Comparison of ENCODE assay signal across 9 mouse cellular contexts in the genomic region with DNA sequence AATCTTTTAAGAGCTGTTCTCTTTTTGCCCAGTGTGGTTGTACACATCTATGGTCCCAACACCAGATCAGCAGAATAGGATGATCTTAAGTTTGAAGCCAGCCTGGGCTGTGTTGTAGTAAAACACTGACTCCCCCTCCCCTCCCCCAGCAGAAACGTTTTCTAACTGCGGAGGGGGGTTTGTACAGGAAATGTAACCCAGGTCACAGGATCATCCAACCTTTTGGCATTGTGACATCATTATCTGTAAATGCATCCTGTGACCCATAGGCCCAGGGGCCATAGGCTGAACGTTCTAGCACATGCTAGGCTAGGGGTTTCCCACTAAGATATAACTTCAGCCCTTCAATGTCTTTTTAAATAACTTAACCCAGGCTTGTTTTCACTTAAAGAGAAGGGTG. TPM values are rescaled to one million over a fixed set of nuclear protein-coding genes. Genes with fewer than 3 reads are reported as not detected.
A peak's percentile ranks its signal among the peaks of the same experiment; 100 is the strongest.
DNase-seq lines count a peak whose midpoint lies in the region; ATAC-seq and TF ChIP-seq lines count a peak whose summit lies in the region.
"Had no signal": no experiment of that assay in that cellular context is flagged by ENCODE, and none has a peak within 500 bp of the region (broad histone marks: within the 10 kb centered on the region; RNA-seq: fewer than 3 reads in every experiment).

A gene (plus strand): TSS at position 301 of the 400 bp plus-strand sequence.

- H3K27me3 ChIP-seq in kidney, adult 2 months (replicated peaks; ENCODE audit: control insufficient read depth, insufficient read depth, low read length): no peaks in the 10 kb centered on the region
- peaks cover 3% of the 10 kb centered on the region; the same call in 1 of the 2 replicates for H3K27me3 ChIP-seq in embryonic facial prominence, embryonic 11.5 days (ENCODE audit: control insufficient read depth, insufficient read depth, low read length)
- 0 out of 2 replicates have a peak, but pooled peaks cover 5% of the 10 kb centered on the region for H3K27me3 ChIP-seq in hindbrain, postnatal 0 days (ENCODE audit: insufficient read depth, low read length)
- peaks cover 9% of the 10 kb centered on the region; the same call in 1 of the 2 replicates for H3K27me3 ChIP-seq in midbrain, embryonic 14.5 days (ENCODE audit: control insufficient read depth, insufficient read depth, low read length)

- no peak for DNase-seq in kidney, adult 2 months
- no peak for DNase-seq in kidney, postnatal 14 days
- no peak for DNase-seq in embryonic facial prominence, embryonic 11.5 days (ENCODE audit: low spot score)
- DNase-seq in hindbrain, postnatal 0 days (ENCODE audit: low spot score): no peak
- DNase-seq in midbrain, embryonic 14.5 days: no peak
- no peak for DNase-seq in adrenal gland, postnatal 4 days (ENCODE audit: low spot score in 2 of 2)
- no peak for DNase-seq in embryo, embryonic 10 days (ENCODE audit: low spot score)
- DNase-seq in right cerebral cortex, adult 18-20 months: no peak

- peak within 1 kb of the TSS; percentile 26 for H3K4me3 ChIP-seq in kidney, adult 2 months (ENCODE audit: insufficient read depth, low read depth, low read length)
- peak within 1 kb of the TSS; percentile 36 for H3K4me3 ChIP-seq in embryonic facial prominence, embryonic 11.5 days (ENCODE audit: low read depth, low read length)
- H3K4me3 ChIP-seq in hindbrain, postnatal 0 days (ENCODE audit: low read length): peak within 1 kb of the TSS; percentile 40
- H3K4me3 ChIP-seq in midbrain, embryonic 14.5 days (replicated peaks; ENCODE audit: low read depth, low read length): peak within 1 kb of the TSS; percentile 38

- H3K27ac ChIP-seq in kidney, adult 2 months (ENCODE audit: insufficient read depth, low read depth, low read length): no peak within 1 kb of the TSS
- H3K27ac ChIP-seq in embryonic facial prominence, embryonic 11.5 days (replicated peaks; ENCODE audit: low read depth, low read length): no peak within 1 kb of the TSS
- H3K27ac ChIP-seq in hindbrain, postnatal 0 days: no peak within 1 kb of the TSS
- H3K27ac ChIP-seq in midbrain, embryonic 14.5 days (replicated peaks; ENCODE audit: low read depth, low read length): no peak within 1 kb of the TSS

- 35% methylated on average over 3 of the region's 3 CpGs for WGBS in kidney, adult 2 months
- WGBS in embryonic facial prominence, embryonic 11.5 days: 45% methylated on average over 3 of the region's 3 CpGs
- WGBS in hindbrain, postnatal 0 days: 61% methylated on average over 3 of the region's 3 CpGs
- WGBS in midbrain, embryonic 14.5 days: 74% methylated on average over 3 of the region's 3 CpGs

- peaks cover 3% of the 10 kb centered on the region; the same call in 1 of the 2 replicates for H3K36me3 ChIP-seq in kidney, adult 2 months (ENCODE audit: control insufficient read depth, insufficient read depth, low read length)
- no peaks in the 10 kb centered on the region; the same call in 1 of the 2 replicates for H3K36me3 ChIP-seq in embryonic facial prominence, embryonic 11.5 days (replicated peaks; ENCODE audit: control insufficient read depth, insufficient read depth, low read depth, low read length)
- peaks cover 13% of the 10 kb centered on the region for H3K36me3 ChIP-seq in hindbrain, postnatal 0 days (ENCODE audit: insufficient read depth, low read length)
- H3K36me3 ChIP-seq in midbrain, embryonic 14.5 days (ENCODE audit: control insufficient read depth, insufficient read depth, low read length): peaks cover 18% of the 10 kb centered on the region

- no peaks in the 10 kb centered on the region for H3K9me3 ChIP-seq in embryonic facial prominence, embryonic 11.5 days (replicated peaks; ENCODE audit: control insufficient read depth, low read length)
- no peaks in the 10 kb centered on the region for H3K9me3 ChIP-seq in hindbrain, postnatal 0 days (ENCODE audit: low read length)
- H3K9me3 ChIP-seq in midbrain, embryonic 14.5 days (ENCODE audit: control insufficient read depth, low read length): no peaks in the 10 kb centered on the region

- H3K9ac ChIP-seq in embryonic facial prominence, embryonic 11.5 days (replicated peaks; ENCODE audit: low read length): peak within 1 kb of the TSS; percentile 33; the same call in 1 of the 2 replicates
- H3K9ac ChIP-seq in hindbrain, postnatal 0 days (replicated peaks; ENCODE audit: low read length): peak within 1 kb of the TSS; percentile 17; the same call in 1 of the 2 replicates
- peak within 1 kb of the TSS; percentile 39; the same call in 1 of the 2 replicates for H3K9ac ChIP-seq in midbrain, embryonic 14.5 days (replicated peaks; ENCODE audit: low read length)

- ATAC-seq in embryonic facial prominence, embryonic 11.5 days (replicated peaks; ENCODE audit: insufficient number of reproducible peaks, low FRiP score, low TSS enrichment, low read depth): no peak
- ATAC-seq in hindbrain, postnatal 0 days: no peak
- ATAC-seq in midbrain, embryonic 14.5 days (ENCODE audit: low FRiP score, low TSS enrichment): no peak

- TF ChIP-seq POLR2A in kidney, adult 2 months (IDR thresholded peaks at IDR 0.05; ENCODE audit: low read depth, low read length): no peak

- H3K4me1 ChIP-seq in kidney, adult 2 months (ENCODE audit: control insufficient read depth, insufficient read depth, low read length): no peaks in the 10 kb centered on the region; the same call in 1 of the 2 replicates
- H3K4me1 ChIP-seq in embryonic facial prominence, embryonic 11.5 days (ENCODE audit: control insufficient read depth, insufficient read depth, low read length): no peaks in the 10 kb centered on the region
- 0 out of 2 replicates have a peak, but pooled peaks cover 2% of the 10 kb centered on the region for H3K4me1 ChIP-seq in hindbrain, postnatal 0 days (ENCODE audit: insufficient read depth, low read length)
- H3K4me1 ChIP-seq in midbrain, embryonic 14.5 days (ENCODE audit: control insufficient read depth, insufficient read depth, low read length): peaks cover 8% of the 10 kb centered on the region

- TF ChIP-seq CTCF in kidney, adult 2 months (conservative IDR thresholded peaks at IDR 0.05; ENCODE audit: insufficient read depth, insufficient read length, low read depth, low read length): no peak
- TF ChIP-seq CTCF in hindbrain, postnatal 0 days (IDR thresholded peaks at IDR 0.05; ENCODE audit: low read depth): no peak

- peak within 1 kb of the TSS; percentile 76 for H3K4me2 ChIP-seq in embryonic facial prominence, embryonic 11.5 days (ENCODE audit: low read depth, low read length)
- peak within 1 kb of the TSS; percentile 64 for H3K4me2 ChIP-seq in hindbrain, postnatal 0 days (ENCODE audit: low read depth, low read length)
- H3K4me2 ChIP-seq in midbrain, embryonic 14.5 days (ENCODE audit: low read length): peak within 1 kb of the TSS; percentile 69

RNA-seq across cellular contexts. Expression of the gene that starts here (rescaled TPM):
- polyA plus RNA-seq in kidney, adult 2 months (2012; rRNA removed): 0.19 and 0.24 TPM in 2 replicates
- not detected in 2 replicates for polyA plus RNA-seq in embryonic facial prominence, embryonic 11.5 days (2014; fragmentation: Nextera tagmentation; extraction: Ambion mirVana)
- total RNA-seq in hindbrain, postnatal 0 days (2014; rRNA removed): not detected in 2 replicates
- 0.66 and 1.3 TPM in 2 replicates for polyA plus RNA-seq in hindbrain, postnatal 0 days (2015; fragmentation: Nextera tagmentation; extraction: Ambion mirVana)
- 0.32 and 0.76 TPM in 2 replicates for polyA plus RNA-seq in midbrain, embryonic 14.5 days (2014; fragmentation: Nextera tagmentation; extraction: Ambion mirVana)
- total RNA-seq in adrenal gland, postnatal 4 days (2021): under 1 TPM; 0.42 to 0.68 TPM
- total RNA-seq: monocyte, adult 5-6 weeks had no signal
